Mouse (Mus musculus): Measurements from ENCODE around the gene Krtap31-1. TPM values are rescaled to one million over a fixed set of nuclear protein-coding genes. Genes with fewer than 3 reads are reported as not detected.
"Not testable (repeated sequence)": the region's sequence is repeated elsewhere in the genome, so short reads cannot be mapped to it uniquely, and the experiment has no call there.

Gene Krtap31-1
- not detected in 2 replicates for total RNA-seq (2015; ENCODE audit: low replicate concordance)
- not detected in 2 replicates for total RNA-seq (2017; ENCODE audit: low replicate concordance)

DNA sequence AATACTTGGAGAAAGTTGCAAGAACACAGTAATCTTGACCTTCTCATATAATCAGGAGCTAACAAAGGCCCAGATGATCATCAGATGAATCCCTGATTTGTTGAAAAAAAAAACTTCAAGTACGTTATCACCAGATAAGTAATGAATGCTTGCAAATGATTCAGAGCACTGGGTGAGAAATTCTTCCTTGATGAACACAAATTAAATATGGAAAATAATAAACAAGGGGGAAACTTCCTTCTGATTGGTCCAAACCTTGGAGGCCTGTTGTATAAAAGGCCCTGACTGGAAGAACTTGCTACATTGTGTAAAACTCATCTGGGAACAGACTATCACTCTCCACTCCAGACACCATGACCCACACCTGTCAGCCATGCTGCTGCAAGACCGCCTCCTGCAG lies at the start of gene Krtap31-1:
TSS of gene Krtap31-1 (plus strand) at position 301 of the 400 bp plus-strand sequence.
- ATAC-seq (replicated peaks; ENCODE audit: low FRiP score, poor library complexity, severe bottlenecking): no peak

DNA sequence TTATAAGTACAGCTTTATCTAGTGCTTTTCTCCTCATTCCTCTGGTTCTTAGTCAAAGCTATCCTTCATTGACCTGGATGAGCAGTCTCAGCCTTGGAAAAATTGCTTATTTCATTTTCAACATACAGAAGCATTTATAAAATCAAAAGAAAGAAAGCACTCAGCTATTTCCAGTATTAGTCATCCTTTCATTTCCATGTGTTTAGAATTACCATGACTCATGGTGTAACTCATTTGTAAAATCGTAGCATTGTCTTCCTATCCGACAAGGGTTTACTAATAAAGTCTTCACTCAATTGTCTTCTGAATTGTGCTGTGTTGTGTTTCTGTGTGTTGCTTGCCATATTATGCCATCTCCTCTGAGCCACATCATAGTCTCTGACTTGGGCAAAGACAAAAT lies 49.0 kb upstream of the Krtap31-1 start:
- ATAC-seq (replicated peaks; ENCODE audit: low FRiP score, poor library complexity, severe bottlenecking): no peak

DNA sequence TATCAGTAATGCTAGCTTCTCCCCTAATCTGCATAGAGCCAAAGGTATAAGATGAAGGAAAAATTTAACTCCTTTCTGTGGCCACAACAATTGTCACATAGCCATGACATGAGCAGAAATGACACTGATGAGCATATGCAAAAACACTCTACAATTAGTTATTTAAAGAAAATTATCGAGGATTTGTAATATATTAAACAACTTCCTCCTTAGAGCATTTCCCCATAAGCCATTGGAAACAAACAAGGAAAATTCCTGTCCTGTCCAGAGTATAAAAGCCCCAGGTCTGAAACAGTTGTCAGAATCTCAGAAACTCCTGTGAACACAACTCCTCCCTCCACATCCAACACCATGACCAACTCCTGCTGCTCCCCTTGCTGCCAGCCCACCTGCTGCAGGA lies 43.5 kb upstream of the Krtap31-1 start, which contains the start of gene Gm11559:
TSS of gene Gm11559 (plus strand) at position 301 of the 400 bp plus-strand sequence.
- ATAC-seq (replicated peaks; ENCODE audit: low FRiP score, poor library complexity, severe bottlenecking): not testable (repeated sequence)

GRCm38 (mm10) chr11:99873089-99873488 lies 34.6 kb upstream of the Krtap31-1 start, which contains the start of gene Krtap9-1:
Krtap9-1 (plus strand) TSS chr11:99873389.
- not testable (repeated sequence) for ATAC-seq (replicated peaks; ENCODE audit: low FRiP score, poor library complexity, severe bottlenecking)

DNA sequence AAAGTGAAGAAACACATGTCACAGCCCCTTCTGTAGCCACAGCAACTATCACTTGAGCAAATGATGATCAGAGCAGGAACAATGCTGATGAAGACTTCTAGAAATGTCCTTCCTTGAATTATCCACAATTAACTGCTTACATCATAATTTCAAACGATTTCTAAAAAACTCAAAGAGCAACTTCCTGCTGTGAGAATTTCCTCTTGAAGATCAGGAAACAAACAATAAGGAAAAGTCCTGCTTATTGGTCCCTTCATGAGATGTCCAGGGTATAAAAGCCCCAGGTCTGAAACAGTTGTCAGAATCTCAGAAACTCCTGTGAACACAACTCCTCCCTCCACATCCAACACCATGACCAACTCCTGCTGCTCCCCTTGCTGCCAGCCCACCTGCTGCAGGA lies 28.8 kb upstream of the Krtap31-1 start, which contains the start of gene Gm11567:
TSS of gene Gm11567 (plus strand) at position 301 of the 400 bp plus-strand sequence.
- not testable (repeated sequence) for ATAC-seq (replicated peaks; ENCODE audit: low FRiP score, poor library complexity, severe bottlenecking)

GRCm38 (mm10) chr11:99914451-99914850 lies 6.7 kb downstream of the Krtap31-1 start, which contains the start of gene Gm11565:
Gm11565 (plus strand) TSS chr11:99914751.
- no peak for ATAC-seq (replicated peaks; ENCODE audit: low FRiP score, poor library complexity, severe bottlenecking)

GRCm38 (mm10) chr11:99935991-99936390 lies 28.3 kb downstream of the Krtap31-1 start, which contains the start of gene Krtap31-2:
Krtap31-2 (plus strand) TSS chr11:99936291.
- no peak for ATAC-seq (replicated peaks; ENCODE audit: low FRiP score, poor library complexity, severe bottlenecking)

DNA sequence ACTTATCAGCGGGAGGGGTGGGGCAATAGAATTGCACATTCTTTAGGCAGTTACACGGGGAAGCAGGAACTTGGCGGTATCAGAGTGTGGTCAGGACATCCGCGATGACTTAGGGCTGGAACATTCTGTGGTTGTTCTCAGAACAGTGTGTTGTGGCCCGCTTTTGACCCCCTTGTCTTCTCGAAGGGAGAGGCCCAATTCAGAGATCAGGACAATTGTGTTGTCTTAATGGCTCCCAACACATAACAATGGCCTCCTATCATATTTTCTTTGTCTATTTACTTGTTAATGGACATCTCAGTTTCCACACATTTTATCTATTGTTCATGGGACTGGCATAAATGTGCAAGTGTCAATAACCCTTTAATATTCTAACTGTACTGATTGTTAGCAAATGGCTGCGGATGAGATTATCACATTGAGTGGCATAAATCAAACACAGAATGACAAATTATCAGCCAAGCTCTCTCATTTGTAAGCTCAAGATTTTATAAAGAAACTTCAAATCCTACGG lies 30.1 kb downstream of the Krtap31-1 start:
- no peak for ATAC-seq (replicated peaks; ENCODE audit: low FRiP score, poor library complexity, severe bottlenecking)

- ATAC-seq (replicated peaks; ENCODE audit: low FRiP score, poor library complexity, severe bottlenecking): no peak
Observed at GRCm38 (mm10) chr11:99948175-99948574, 40.5 kb downstream of the Krtap31-1 start, which contains the start of gene Krtap9-5. Krtap9-5 (plus strand) TSS chr11:99948475.

Other genes with a start within 250 kb of the Krtap31-1 start
Only the 30 nearest of the 34 such genes appear.
- not detected in 2 replicates for gene Gm14190, start 217.2 kb upstream of the Krtap31-1 start, total RNA-seq (2015; ENCODE audit: low replicate concordance)
- not detected in 2 replicates for gene Gm14190, start 217.2 kb upstream of the Krtap31-1 start, total RNA-seq (2017; ENCODE audit: low replicate concordance)
- gene Gm14180, start 173.6 kb upstream of the Krtap31-1 start, total RNA-seq (2015; ENCODE audit: low replicate concordance): not detected in 2 replicates
- not detected in 2 replicates for gene Gm14180, start 173.6 kb upstream of the Krtap31-1 start, total RNA-seq (2017; ENCODE audit: low replicate concordance)
- not detected in 2 replicates for gene Gm11595, start 135.0 kb upstream of the Krtap31-1 start, total RNA-seq (2015; ENCODE audit: low replicate concordance)
- not detected in 2 replicates for gene Gm11595, start 135.0 kb upstream of the Krtap31-1 start, total RNA-seq (2017; ENCODE audit: low replicate concordance)
- not detected in 2 replicates for gene Krtap4-8, start 127.2 kb upstream of the Krtap31-1 start, total RNA-seq (2015; ENCODE audit: low replicate concordance)
- gene Krtap4-8, start 127.2 kb upstream of the Krtap31-1 start, total RNA-seq (2017; ENCODE audit: low replicate concordance): not detected in 2 replicates
- gene Krtap4-9, start 122.7 kb upstream of the Krtap31-1 start, total RNA-seq (2015; ENCODE audit: low replicate concordance): not detected in 2 replicates
- not detected in 2 replicates for gene Krtap4-9, start 122.7 kb upstream of the Krtap31-1 start, total RNA-seq (2017; ENCODE audit: low replicate concordance)
- not detected in 2 replicates for gene Gm11596, start 114.5 kb upstream of the Krtap31-1 start, total RNA-seq (2015; ENCODE audit: low replicate concordance)
- gene Gm11596, start 114.5 kb upstream of the Krtap31-1 start, total RNA-seq (2017; ENCODE audit: low replicate concordance): not detected in 2 replicates
- gene Gm11569, start 109.0 kb upstream of the Krtap31-1 start, total RNA-seq (2015; ENCODE audit: low replicate concordance): not detected in 2 replicates
- gene Gm11569, start 109.0 kb upstream of the Krtap31-1 start, total RNA-seq (2017; ENCODE audit: low replicate concordance): not detected in 2 replicates
- not detected in 2 replicates for gene Gm11554, start 103.5 kb upstream of the Krtap31-1 start, total RNA-seq (2015; ENCODE audit: low replicate concordance)
- gene Gm11554, start 103.5 kb upstream of the Krtap31-1 start, total RNA-seq (2017; ENCODE audit: low replicate concordance): not detected in 2 replicates
- not detected in 2 replicates for gene Krtap4-13, start 98.0 kb upstream of the Krtap31-1 start, total RNA-seq (2015; ENCODE audit: low replicate concordance)
- gene Krtap4-13, start 98.0 kb upstream of the Krtap31-1 start, total RNA-seq (2017; ENCODE audit: low replicate concordance): not detected in 2 replicates
- not detected in 2 replicates for gene Gm11564, start 92.3 kb upstream of the Krtap31-1 start, total RNA-seq (2015; ENCODE audit: low replicate concordance)
- gene Gm11564, start 92.3 kb upstream of the Krtap31-1 start, total RNA-seq (2017; ENCODE audit: low replicate concordance): not detected in 2 replicates
- gene 2300003K06Rik, start 69.9 kb upstream of the Krtap31-1 start, total RNA-seq (2015; ENCODE audit: low replicate concordance): not detected in 2 replicates
- not detected in 2 replicates for gene 2300003K06Rik, start 69.9 kb upstream of the Krtap31-1 start, total RNA-seq (2017; ENCODE audit: low replicate concordance)
- gene Krtap4-16, start 56.3 kb upstream of the Krtap31-1 start, total RNA-seq (2015; ENCODE audit: low replicate concordance): not detected in 2 replicates
- not detected in 2 replicates for gene Krtap4-16, start 56.3 kb upstream of the Krtap31-1 start, total RNA-seq (2017; ENCODE audit: low replicate concordance)
- gene Gm11568, start 50.0 kb upstream of the Krtap31-1 start, total RNA-seq (2015; ENCODE audit: low replicate concordance): not detected in 2 replicates
- not detected in 2 replicates for gene Gm11568, start 50.0 kb upstream of the Krtap31-1 start, total RNA-seq (2017; ENCODE audit: low replicate concordance)
- gene Gm11559, start 43.4 kb upstream of the Krtap31-1 start, total RNA-seq (2015; ENCODE audit: low replicate concordance): not detected in 2 replicates
- not detected in 2 replicates for gene Gm11559, start 43.4 kb upstream of the Krtap31-1 start, total RNA-seq (2017; ENCODE audit: low replicate concordance)
- not detected in 2 replicates for gene Krtap9-1, start 34.5 kb upstream of the Krtap31-1 start, total RNA-seq (2015; ENCODE audit: low replicate concordance)
- gene Krtap9-1, start 34.5 kb upstream of the Krtap31-1 start, total RNA-seq (2017; ENCODE audit: low replicate concordance): not detected in 2 replicates
- not detected in 2 replicates for gene Gm11567, start 28.7 kb upstream of the Krtap31-1 start, total RNA-seq (2015; ENCODE audit: low replicate concordance)
- not detected in 2 replicates for gene Gm11567, start 28.7 kb upstream of the Krtap31-1 start, total RNA-seq (2017; ENCODE audit: low replicate concordance)
- gene Gm11565, start 6.8 kb downstream of the Krtap31-1 start, total RNA-seq (2015; ENCODE audit: low replicate concordance): not detected in 2 replicates
- not detected in 2 replicates for gene Gm11565, start 6.8 kb downstream of the Krtap31-1 start, total RNA-seq (2017; ENCODE audit: low replicate concordance)
- not detected in 2 replicates for gene Krtap31-2, start 28.4 kb downstream of the Krtap31-1 start, total RNA-seq (2015; ENCODE audit: low replicate concordance)
- not detected in 2 replicates for gene Krtap31-2, start 28.4 kb downstream of the Krtap31-1 start, total RNA-seq (2017; ENCODE audit: low replicate concordance)
- gene Krtap9-5, start 40.6 kb downstream of the Krtap31-1 start, total RNA-seq (2015; ENCODE audit: low replicate concordance): not detected in 2 replicates
- not detected in 2 replicates for gene Krtap9-5, start 40.6 kb downstream of the Krtap31-1 start, total RNA-seq (2017; ENCODE audit: low replicate concordance)
- gene Krtap29-1, start 71.1 kb downstream of the Krtap31-1 start, total RNA-seq (2015; ENCODE audit: low replicate concordance): not detected in 2 replicates
- gene Krtap29-1, start 71.1 kb downstream of the Krtap31-1 start, total RNA-seq (2017; ENCODE audit: low replicate concordance): not detected in 2 replicates
- gene Krtap16-1, start 78.7 kb downstream of the Krtap31-1 start, total RNA-seq (2015; ENCODE audit: low replicate concordance): not detected in 2 replicates
- not detected in 2 replicates for gene Krtap16-1, start 78.7 kb downstream of the Krtap31-1 start, total RNA-seq (2017; ENCODE audit: low replicate concordance)
- not detected in 2 replicates for gene Krtap17-1, start 86.1 kb downstream of the Krtap31-1 start, total RNA-seq (2015; ENCODE audit: low replicate concordance)
- gene Krtap17-1, start 86.1 kb downstream of the Krtap31-1 start, total RNA-seq (2017; ENCODE audit: low replicate concordance): not detected in 2 replicates
- not detected in 2 replicates for gene Krt33a, start 108.3 kb downstream of the Krtap31-1 start, total RNA-seq (2015; ENCODE audit: low replicate concordance)
- gene Krt33a, start 108.3 kb downstream of the Krtap31-1 start, total RNA-seq (2017; ENCODE audit: low replicate concordance): not detected in 2 replicates
- not detected in 2 replicates for gene Krt33b, start 121.9 kb downstream of the Krtap31-1 start, total RNA-seq (2015; ENCODE audit: low replicate concordance)
- gene Krt33b, start 121.9 kb downstream of the Krtap31-1 start, total RNA-seq (2017; ENCODE audit: low replicate concordance): not detected in 2 replicates
- not detected in 2 replicates for gene Krt34, start 133.6 kb downstream of the Krtap31-1 start, total RNA-seq (2015; ENCODE audit: low replicate concordance)
- gene Krt34, start 133.6 kb downstream of the Krtap31-1 start, total RNA-seq (2017; ENCODE audit: low replicate concordance): not detected in 2 replicates
- not detected in 2 replicates for gene Krt31, start 142.6 kb downstream of the Krtap31-1 start, total RNA-seq (2015; ENCODE audit: low replicate concordance)
- gene Krt31, start 142.6 kb downstream of the Krtap31-1 start, total RNA-seq (2017; ENCODE audit: low replicate concordance): not detected in 2 replicates
- not detected in 2 replicates for gene Krt32, start 180.3 kb downstream of the Krtap31-1 start, total RNA-seq (2015; ENCODE audit: low replicate concordance)
- not detected in 2 replicates for gene Krt32, start 180.3 kb downstream of the Krtap31-1 start, total RNA-seq (2017; ENCODE audit: low replicate concordance)
- not detected in 2 replicates for gene Krt35, start 188.3 kb downstream of the Krtap31-1 start, total RNA-seq (2015; ENCODE audit: low replicate concordance)
- gene Krt35, start 188.3 kb downstream of the Krtap31-1 start, total RNA-seq (2017; ENCODE audit: low replicate concordance): not detected in 2 replicates
- gene Krt36, start 197.7 kb downstream of the Krtap31-1 start, total RNA-seq (2015; ENCODE audit: low replicate concordance): not detected in 2 replicates
- not detected in 2 replicates for gene Krt36, start 197.7 kb downstream of the Krtap31-1 start, total RNA-seq (2017; ENCODE audit: low replicate concordance)
- gene Krt13, start 213.6 kb downstream of the Krtap31-1 start, total RNA-seq (2015; ENCODE audit: low replicate concordance): not detected in 2 replicates
- not detected in 2 replicates for gene Krt13, start 213.6 kb downstream of the Krtap31-1 start, total RNA-seq (2017; ENCODE audit: low replicate concordance)

All from erythroid progenitor cell, adult 5-6 weeks (primary cell).